Mouse (Mus musculus) spleen, adult 2 months (tissue): ENCODE data around the gene Adamts9.

ENCODE experiments used
- CTCF ChIP-seq: fragments of 200-500 bp; IDR thresholded peaks from 2 replicates; pipeline ENCODE4 v1.5.1; 2011; ENCODE audit warnings: mild to moderate bottlenecking, inconsistent platforms; ENCODE audit not compliant: insufficient read depth, insufficient read length, insufficient replicate concordance; ENCODE audit errors: extremely low read depth
- POLR2A ChIP-seq: fragments of 200-500 bp; IDR thresholded peaks from 2 replicates; pipeline ENCODE4 v1.6.1; 2011; ENCODE audit warnings: low read depth, low read length, inconsistent platforms

DNA sequence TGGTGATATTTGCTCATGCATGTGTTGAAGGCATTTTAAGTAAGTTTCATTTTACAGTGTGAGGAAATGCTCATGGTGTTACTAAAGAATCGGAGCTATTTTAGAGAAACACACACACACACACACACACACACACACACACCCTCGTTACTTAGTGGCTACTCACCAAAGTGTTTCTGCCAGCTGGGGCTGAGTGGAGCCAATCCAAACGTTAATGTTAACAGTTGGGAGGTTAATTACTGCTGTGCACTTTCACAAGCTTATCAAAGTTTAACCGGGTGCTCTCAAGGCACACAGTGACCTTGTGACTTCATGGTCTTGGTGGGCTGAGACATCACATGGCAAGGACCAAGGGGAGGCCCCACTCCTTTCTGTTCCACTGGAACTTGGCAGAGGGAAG is 21.4 kb downstream of the Adamts9 start:
- TF ChIP-seq POLR2A, result no peak
- TF ChIP-seq CTCF, result no peak
